Mouse (Mus musculus): Measurements from ENCODE around the gene Wfdc15a.
"Not testable (repeated sequence)": the region's sequence is repeated elsewhere in the genome, so short reads cannot be mapped to it uniquely, and the experiment has no call there.

Gene Wfdc15a

GRCm38 (mm10) chr2:164199626-164200327, at the start of gene Wfdc15a:
TSS of gene Wfdc15a (minus strand) at chr2:164200130.
- no peak for DNase-seq (ENCODE audit: extremely low read depth, low read depth, low spot score)

GRCm38 (mm10) chr2:164238366-164238765, 38.4 kb upstream of the Wfdc15a start, which contains the start of gene Svs2:
TSS of gene Svs2 (minus strand) at chr2:164238466.
- DNase-seq (ENCODE audit: extremely low read depth, low read depth, low spot score), result no peak

- no peak for DNase-seq (ENCODE audit: extremely low read depth, low read depth, low spot score)
These were observed 32.7 kb upstream of the Wfdc15a start for GRCm38 (mm10) chr2:164232671-164233070.

- no peak for DNase-seq (ENCODE audit: extremely low read depth, low read depth, low spot score)
These were observed 28.6 kb upstream of the Wfdc15a start for GRCm38 (mm10) chr2:164228361-164229070.

- no peak for DNase-seq (ENCODE audit: extremely low read depth, low read depth, low spot score)
These were observed 21.6 kb upstream of the Wfdc15a start, which contains the start of gene Wfdc15b for GRCm38 (mm10) chr2:164221522-164221921. TSS of gene Wfdc15b (minus strand) at chr2:164221660.

GRCm38 (mm10) chr2:164219295-164219694, 19.4 kb upstream of the Wfdc15a start:
- no peak for DNase-seq (ENCODE audit: extremely low read depth, low read depth, low spot score)

- DNase-seq (ENCODE audit: extremely low read depth, low read depth, low spot score), result no peak
These were observed 12.8 kb upstream of the Wfdc15a start for GRCm38 (mm10) chr2:164212711-164213110.

- DNase-seq (ENCODE audit: extremely low read depth, low read depth, low spot score), result no peak
These were observed 11.0 kb upstream of the Wfdc15a start for GRCm38 (mm10) chr2:164210892-164211291.

GRCm38 (mm10) chr2:164206676-164207075, 6.7 kb upstream of the Wfdc15a start:
- no peak for DNase-seq (ENCODE audit: extremely low read depth, low read depth, low spot score)

- DNase-seq (ENCODE audit: extremely low read depth, low read depth, low spot score), result not testable (repeated sequence)
These were observed 6.1 kb upstream of the Wfdc15a start for GRCm38 (mm10) chr2:164206011-164206410.

GRCm38 (mm10) chr2:164196700-164196990, 3.3 kb downstream of the Wfdc15a start:
- no peak for DNase-seq (ENCODE audit: extremely low read depth, low read depth, low spot score)

- no peak for DNase-seq (ENCODE audit: extremely low read depth, low read depth, low spot score)
These were observed 3.8 kb downstream of the Wfdc15a start for GRCm38 (mm10) chr2:164195971-164196699.

GRCm38 (mm10) chr2:164194959-164195630, 4.8 kb downstream of the Wfdc15a start:
- DNase-seq (ENCODE audit: extremely low read depth, low read depth, low spot score), result no peak

GRCm38 (mm10) chr2:164192279-164192678, 7.7 kb downstream of the Wfdc15a start:
- no peak for DNase-seq (ENCODE audit: extremely low read depth, low read depth, low spot score)

GRCm38 (mm10) chr2:164190576-164190975, 9.4 kb downstream of the Wfdc15a start, which contains the start of gene Wfdc12:
TSS of gene Wfdc12 (minus strand) at chr2:164190608.
- DNase-seq (ENCODE audit: extremely low read depth, low read depth, low spot score), result no peak

- DNase-seq (ENCODE audit: extremely low read depth, low read depth, low spot score), result no peak
These were observed 11.2 kb downstream of the Wfdc15a start for GRCm38 (mm10) chr2:164188722-164189121.

GRCm38 (mm10) chr2:164184145-164184719, 15.7 kb downstream of the Wfdc15a start:
- DNase-seq (ENCODE audit: extremely low read depth, low read depth, low spot score), result no peak

- DNase-seq (ENCODE audit: extremely low read depth, low read depth, low spot score), result no peak
These were observed 16.6 kb downstream of the Wfdc15a start for GRCm38 (mm10) chr2:164183340-164183739.

GRCm38 (mm10) chr2:164182692-164183255, 17.2 kb downstream of the Wfdc15a start, which contains the start of gene Wfdc5:
TSS of gene Wfdc5 (minus strand) at chr2:164182742.
- no peak for DNase-seq (ENCODE audit: extremely low read depth, low read depth, low spot score)

GRCm38 (mm10) chr2:164180770-164181169, 19.2 kb downstream of the Wfdc15a start:
- DNase-seq (ENCODE audit: extremely low read depth, low read depth, low spot score), result no peak
